Mouse (Mus musculus) spleen, postnatal 10 days (tissue): ENCODE measurements around the gene Adamts9.

Experiments used
- DNase-seq, 2 experiments: peaks; one replicate each; pipeline ENCODE4 v3.0.0; 2021 to 2022; ENCODE audit warnings: low spot score in 2 of 2

Adamts9 gene

GRCm38 (mm10) chr6:92726121-92726520 is 217.2 kb downstream of the Adamts9 start:
- DNase-seq: no peak

- no peak for DNase-seq
Observed at GRCm38 (mm10) chr6:92724394-92724793, 218.9 kb downstream of the Adamts9 start.
